Mouse (Mus musculus) CH12.LX (cell line): ENCODE data around the gene S100a6.

ENCODE experiments used
- CHD2 ChIP-seq: IDR thresholded peaks from 2 replicates; pipeline ENCODE4 v1.6.1; 2011; ENCODE audit warnings: low read length, improper control_type of control experiment
- CTCF ChIP-seq, 2 experiments: IDR thresholded peaks in 1 of 2; conservative IDR thresholded peaks in 1 of 2; 2 replicates each; pipeline ENCODE4 v1.5.1; 2011 to 2012; ENCODE audit warnings: low read depth in 2 of 2, low read length in 2 of 2, improper control_type of control experiment in 1 of 2, inconsistent platforms in 1 of 2, mild to moderate bottlenecking in 1 of 2, moderate library complexity in 1 of 2
- ETS1 ChIP-seq: conservative IDR thresholded peaks from 2 replicates; pipeline ENCODE4 v1.6.1; 2012; ENCODE audit warnings: low read depth, mild to moderate bottlenecking, inconsistent platforms, low read length, improper control_type of control experiment, moderate library complexity
- HCFC1 ChIP-seq: IDR thresholded peaks from 2 replicates; pipeline ENCODE4 v1.6.1; 2012; ENCODE audit warnings: low read depth, mild to moderate bottlenecking, inconsistent platforms, low read length, improper control_type of control experiment
- MAFK ChIP-seq: IDR thresholded peaks from 2 replicates; pipeline ENCODE4 v1.6.1; 2011; ENCODE audit warnings: low read length, improper control_type of control experiment; ENCODE audit not compliant: insufficient replicate concordance
- NELFE ChIP-seq: IDR thresholded peaks from 2 replicates; pipeline ENCODE4 v1.6.1; 2011; ENCODE audit warnings: low read depth, low read length, improper control_type of control experiment
- POLR2A ChIP-seq: IDR thresholded peaks from 2 replicates; pipeline ENCODE4 v1.6.1; 2011; ENCODE audit warnings: low read depth, mild to moderate bottlenecking, improper control_type of control experiment, low read length
- POLR2AphosphoS2 ChIP-seq: IDR thresholded peaks from 2 replicates; pipeline ENCODE4 v1.6.1; 2011; ENCODE audit warnings: low read depth, low read length, improper control_type of control experiment
- RCOR1 ChIP-seq: conservative IDR thresholded peaks from 2 replicates; pipeline ENCODE4 v1.6.1; 2012; ENCODE audit warnings: low read depth, mild to moderate bottlenecking, inconsistent platforms, low read length, improper control_type of control experiment
- TCF12 ChIP-seq: IDR thresholded peaks from 2 replicates; pipeline ENCODE4 v1.6.1; 2014; ENCODE audit warnings: low read depth, mild to moderate bottlenecking, inconsistent platforms, low read length, improper control_type of control experiment
- ZC3H11A ChIP-seq: IDR thresholded peaks from 2 replicates; pipeline ENCODE4 v1.6.1; 2012; ENCODE audit warnings: low read depth, mild to moderate bottlenecking, inconsistent platforms, low read length, improper control_type of control experiment
- ZNF384 ChIP-seq: IDR thresholded peaks from 2 replicates; pipeline ENCODE4 v1.6.1; 2012; ENCODE audit warnings: low read depth, low read length, improper control_type of control experiment, inconsistent platforms

- TF ChIP-seq ETS1 (no peak), CTCF (conservative IDR thresholded peaks at IDR 0.05 in 1 of 2, IDR thresholded peaks at IDR 0.05 in 1 of 2; ENCODE audit: low read depth in 2 of 2, low read length in 2 of 2) (no peak), POLR2AphosphoS2 (no peak), HCFC1 (no peak), ZNF384 (no peak), POLR2A (no peak), NELFE (no peak), RCOR1 (no peak), TCF12 (no peak), ZC3H11A (no peak), MAFK (no peak), CHD2 (no peak)
Measured at GRCm38 (mm10) chr3:90599401-90599800, 13.3 kb upstream of the S100a6 start.
